ENCODE assay signal across 22 mouse cellular contexts in genomic region chr7:46575897-46576296, GRCm38 (mm10).
"Had no signal": no experiment of that assay in that cellular context is flagged by ENCODE, and none has a peak within 500 bp of the region (broad histone marks: within the 10 kb centered on the region; RNA-seq: fewer than 3 reads in every experiment).

No protein-coding gene starts in this region.

- H3K36me3 ChIP-seq: heart, embryonic 13.5 days; heart, embryonic 15.5 days; hindbrain, embryonic 15.5 days; limb, embryonic 13.5 days; limb, embryonic 15.5 days; liver, embryonic 13.5 days had no signal

- H3K9me3 ChIP-seq: heart, embryonic 13.5 days; heart, embryonic 15.5 days; hindbrain, embryonic 13.5 days; hindbrain, embryonic 15.5 days; limb, embryonic 13.5 days; limb, embryonic 15.5 days; liver, embryonic 13.5 days had no signal

- ATAC-seq: intestine, embryonic 16.5 days had no signal

- H3K27ac ChIP-seq: heart, adult 2 months; heart, embryonic 13.5 days; heart, embryonic 15.5 days; hindbrain, embryonic 13.5 days; hindbrain, embryonic 15.5 days; limb, embryonic 13.5 days; limb, embryonic 15.5 days; liver, embryonic 13.5 days had no signal

- H3K9ac ChIP-seq: heart, embryonic 13.5 days; heart, embryonic 15.5 days; hindbrain, embryonic 13.5 days; hindbrain, embryonic 15.5 days; limb, embryonic 13.5 days; limb, embryonic 15.5 days; liver, embryonic 13.5 days had no signal

- H3K4me1 ChIP-seq: heart, embryonic 13.5 days; heart, embryonic 15.5 days; limb, embryonic 13.5 days; limb, embryonic 15.5 days; liver, embryonic 13.5 days had no signal

- DNase-seq: gastrocnemius, postnatal 14 days; gastrocnemius, postnatal 36 days; heart, adult 11 months; heart, adult 2 months; heart, postnatal 14 days; heart, postnatal 36 days; kidney, adult 11 months; kidney, adult 2 months; kidney, postnatal 14 days; kidney, postnatal 36 days; layer of hippocampus, adult 9-11 months; layer of hippocampus, postnatal 36 days; left cerebral cortex, postnatal 4 days; liver, embryonic 13.5 days had no signal

- H3K4me2 ChIP-seq: heart, embryonic 11.5 days; heart, embryonic 13.5 days; heart, embryonic 15.5 days; hindbrain, embryonic 13.5 days; hindbrain, embryonic 15.5 days; limb, embryonic 13.5 days; limb, embryonic 15.5 days; liver, embryonic 13.5 days had no signal

- H3K4me3 ChIP-seq: heart, adult 2 months; heart, embryonic 13.5 days; heart, embryonic 15.5 days; hindbrain, embryonic 13.5 days; hindbrain, embryonic 15.5 days; limb, embryonic 13.5 days; limb, embryonic 15.5 days; liver, embryonic 13.5 days had no signal

- H3K27me3 ChIP-seq: heart, embryonic 13.5 days; heart, embryonic 15.5 days; hindbrain, embryonic 13.5 days; hindbrain, embryonic 15.5 days; limb, embryonic 13.5 days; limb, embryonic 15.5 days; liver, embryonic 13.5 days had no signal
